Mouse (Mus musculus) E14TG2a.4 (cell line): ENCODE measurements around the gene Coq10a.

Experiments
- CTCF ChIP-seq: conservative IDR thresholded peaks from 2 replicates; pipeline ENCODE4 v1.5.1; 2014; ENCODE audit warnings: low read length
- NANOG ChIP-seq: IDR thresholded peaks from 2 replicates; pipeline ENCODE4 v1.6.1; 2014; ENCODE audit warnings: borderline replicate concordance, low read length, mixed read lengths
- POU5F1 ChIP-seq: IDR thresholded peaks from 2 replicates; pipeline ENCODE4 v1.6.1; 2014; ENCODE audit warnings: low read length, borderline replicate concordance

GRCm38 (mm10) chr10:128372989-128373748 lies 4.4 kb upstream of the Coq10a start:
- TF ChIP-seq CTCF (no peak), NANOG (no peak), POU5F1 (no peak)
